In the genomic region with DNA sequence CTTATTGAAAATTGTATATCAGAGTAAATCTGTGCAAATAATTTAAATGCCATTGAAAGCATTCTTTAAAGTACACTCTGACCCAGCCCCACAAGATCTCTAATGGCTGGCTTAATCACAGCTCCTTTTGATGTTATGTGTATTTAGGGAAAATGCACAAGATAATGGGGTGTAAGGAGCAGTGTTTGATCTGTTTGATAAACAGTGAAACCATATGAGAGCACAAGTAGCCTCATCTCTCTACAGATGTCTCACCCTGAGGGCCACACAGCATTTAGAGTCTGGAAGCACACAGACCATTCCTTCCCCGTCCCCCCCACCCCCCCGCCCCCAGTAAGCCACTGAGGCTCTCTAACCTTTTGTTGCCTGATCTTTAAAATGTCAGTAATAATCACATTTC, we compare ENCODE assay signal across 22 mouse cellular contexts.
A peak's percentile ranks its signal among the peaks of the same experiment; 100 is the strongest.
DNase-seq lines count a peak whose midpoint lies in the region; ATAC-seq and TF ChIP-seq lines count a peak whose summit lies in the region.
"Had no signal": no experiment of that assay in that cellular context is flagged by ENCODE, and none has a peak within 500 bp of the region (broad histone marks: within the 10 kb centered on the region; RNA-seq: fewer than 3 reads in every experiment).

No protein-coding gene starts in this region.

- no peaks in the 10 kb centered on the region for H3K9me3 ChIP-seq in lung, embryonic 14.5 days (ENCODE audit: low read depth, low read length)
- H3K9me3 ChIP-seq in lung, embryonic 15.5 days = no peaks in the 10 kb centered on the region
- no peaks in the 10 kb centered on the region for H3K9me3 ChIP-seq in lung, postnatal 0 days (ENCODE audit: low read length)
- H3K9me3 ChIP-seq in lung, embryonic 16.5 days (ENCODE audit: control insufficient read depth, low read length) = no peaks in the 10 kb centered on the region

- H3K4me2 ChIP-seq in lung, embryonic 14.5 days = no peak overlapping the region
- no peak overlapping the region for H3K4me2 ChIP-seq in lung, embryonic 15.5 days
- no peak overlapping the region for H3K4me2 ChIP-seq in lung, postnatal 0 days (replicated peaks; ENCODE audit: low read depth, low read length)
- H3K4me2 ChIP-seq in lung, embryonic 16.5 days (ENCODE audit: low read depth, low read length) = no peak overlapping the region

- TF ChIP-seq EP300 in lung, postnatal 0 days (IDR thresholded peaks at IDR 0.05) = no peak

- no peaks in the 10 kb centered on the region for H3K27me3 ChIP-seq in lung, embryonic 14.5 days (ENCODE audit: insufficient read depth, low read length)
- H3K27me3 ChIP-seq in lung, embryonic 15.5 days = no peaks in the 10 kb centered on the region
- H3K27me3 ChIP-seq in lung, postnatal 0 days (replicated peaks; ENCODE audit: insufficient read depth, low read length) = no peaks in the 10 kb centered on the region
- no peaks in the 10 kb centered on the region for H3K27me3 ChIP-seq in lung, embryonic 16.5 days (ENCODE audit: control insufficient read depth, insufficient read depth, low read depth, low read length)
- H3K27me3 ChIP-seq: CH12.LX, Patski had no signal

- peak; percentile 23 for DNase-seq in heart, adult 11 months
- no peak for DNase-seq in heart, adult 18-20 months
- DNase-seq in lung, embryonic 14.5 days = peak; percentile 71
- no peak for DNase-seq in lung, adult 2 months
- no peak for DNase-seq in lung, postnatal 0 days (ENCODE audit: low spot score)
- DNase-seq in lung, postnatal 4 days = no peak
- DNase-seq: adrenal gland, adult 2 months; adrenal gland, adult 8-10 months; adrenal gland, postnatal 10 days; adrenal gland, postnatal 14 days; adrenal gland, postnatal 25 days; adrenal gland, postnatal 36 days; B cell, adult 2 months; cerebellum, adult 11 months; cerebellum, adult 11-12 months had no signal

- no peaks in the 10 kb centered on the region for H3K36me3 ChIP-seq in lung, embryonic 14.5 days (ENCODE audit: insufficient read depth)
- H3K36me3 ChIP-seq in lung, embryonic 15.5 days = no peaks in the 10 kb centered on the region
- no peaks in the 10 kb centered on the region for H3K36me3 ChIP-seq in lung, postnatal 0 days (ENCODE audit: insufficient read depth, low read length)
- no peaks in the 10 kb centered on the region for H3K36me3 ChIP-seq in lung, embryonic 16.5 days (ENCODE audit: control insufficient read depth, insufficient read depth, low read length)
- H3K36me3 ChIP-seq: G1E had no signal

- H3K9ac ChIP-seq in lung, embryonic 14.5 days = no peak overlapping the region
- no peak overlapping the region for H3K9ac ChIP-seq in lung, embryonic 15.5 days
- no peak overlapping the region for H3K9ac ChIP-seq in lung, postnatal 0 days (replicated peaks; ENCODE audit: low read depth)
- no peak overlapping the region for H3K9ac ChIP-seq in lung, embryonic 16.5 days (ENCODE audit: low read length)

- TF ChIP-seq POLR2A in lung, adult 2 months (IDR thresholded peaks at IDR 0.05; ENCODE audit: borderline replicate concordance, extremely low read depth, low read depth, low read length) = no peak

- H3K4me3 ChIP-seq in lung, embryonic 14.5 days (ENCODE audit: low read depth, low read length) = no peak overlapping the region
- no peak overlapping the region for H3K4me3 ChIP-seq in lung, adult 2 months (replicated peaks; ENCODE audit: extremely low read depth, low read depth, low read length)
- no peak overlapping the region for H3K4me3 ChIP-seq in lung, embryonic 15.5 days
- H3K4me3 ChIP-seq in lung, postnatal 0 days (ENCODE audit: low read depth, low read length) = no peak overlapping the region
- H3K4me3 ChIP-seq in lung, embryonic 16.5 days (ENCODE audit: low read length) = no peak overlapping the region

- peak; percentile 86 for ATAC-seq in lung, embryonic 14.5 days (ENCODE audit: insufficient read depth)
- peak; percentile 78; the same call in 1 of the 2 replicates for ATAC-seq in lung, embryonic 15.5 days (ENCODE audit: borderline replicate concordance, extremely low read depth, low FRiP score, low TSS enrichment)
- ATAC-seq in lung, postnatal 0 days = no peak; the same call in 1 of the 2 replicates
- ATAC-seq in lung, embryonic 16.5 days (ENCODE audit: low read depth) = peak; percentile 87
- ATAC-seq: activated CD4-positive, CD25-positive, alpha-beta regulatory T cell, adult 4 months; CD4-positive, CD25-positive, alpha-beta regulatory T cell, adult 4 months; Patski had no signal

- no peaks in the 10 kb centered on the region for H3K4me1 ChIP-seq in lung, embryonic 14.5 days (ENCODE audit: insufficient read depth)
- H3K4me1 ChIP-seq in lung, adult 2 months (ENCODE audit: control insufficient read depth, insufficient read depth, low read length) = no peaks in the 10 kb centered on the region; the same call in 1 of the 2 replicates
- H3K4me1 ChIP-seq in lung, embryonic 15.5 days = 0 out of 2 replicates have a peak, but pooled peaks cover 4% of the 10 kb centered on the region
- no peaks in the 10 kb centered on the region for H3K4me1 ChIP-seq in lung, postnatal 0 days (ENCODE audit: insufficient read depth, low read depth, low read length)
- no peaks in the 10 kb centered on the region; the same call in 1 of the 2 replicates for H3K4me1 ChIP-seq in lung, embryonic 16.5 days (replicated peaks; ENCODE audit: control insufficient read depth, insufficient read depth, low read length)

- TF ChIP-seq CTCF in lung, embryonic 14.5 days (IDR thresholded peaks at IDR 0.05; ENCODE audit: low read depth) = no peak
- TF ChIP-seq CTCF in lung, adult 2 months (IDR thresholded peaks at IDR 0.05; ENCODE audit: insufficient read depth, low read length) = no peak
- no peak for TF ChIP-seq CTCF in lung, postnatal 0 days (IDR thresholded peaks at IDR 0.05)

- H3K27ac ChIP-seq in lung, embryonic 14.5 days (ENCODE audit: low read depth) = no peak overlapping the region
- H3K27ac ChIP-seq in lung, embryonic 15.5 days = no peak overlapping the region
- no peak overlapping the region for H3K27ac ChIP-seq in lung, postnatal 0 days (ENCODE audit: low read length)
- H3K27ac ChIP-seq in lung, embryonic 16.5 days (ENCODE audit: low read length) = no peak overlapping the region; the same call in 1 of the 2 replicates

- 23% methylated on average over 2 of the region's 2 CpGs for WGBS in lung, embryonic 14.5 days
- 69% methylated on average over 2 of the region's 2 CpGs for WGBS in lung, adult 2 months
- WGBS in lung, embryonic 15.5 days = 38% methylated on average over 2 of the region's 2 CpGs
- 41% methylated on average over 2 of the region's 2 CpGs for WGBS in lung, postnatal 0 days
- 36% methylated on average over 2 of the region's 2 CpGs for WGBS in lung, embryonic 16.5 days

Comparison
In these comparisons a context has a peak if more than half of its experiments do, and no peak if none do; other contexts are left out.
1. DNase-seq: peak in heart, adult 11 months (single experiment) and lung, embryonic 14.5 days (single experiment); none in heart, adult 18-20 months (0 of 2), lung, adult 2 months (single experiment), lung, postnatal 0 days (single experiment) and lung, postnatal 4 days (0 of 2).